Comparison of ENCODE assay signal across 9 mouse cellular contexts in the genomic region with DNA sequence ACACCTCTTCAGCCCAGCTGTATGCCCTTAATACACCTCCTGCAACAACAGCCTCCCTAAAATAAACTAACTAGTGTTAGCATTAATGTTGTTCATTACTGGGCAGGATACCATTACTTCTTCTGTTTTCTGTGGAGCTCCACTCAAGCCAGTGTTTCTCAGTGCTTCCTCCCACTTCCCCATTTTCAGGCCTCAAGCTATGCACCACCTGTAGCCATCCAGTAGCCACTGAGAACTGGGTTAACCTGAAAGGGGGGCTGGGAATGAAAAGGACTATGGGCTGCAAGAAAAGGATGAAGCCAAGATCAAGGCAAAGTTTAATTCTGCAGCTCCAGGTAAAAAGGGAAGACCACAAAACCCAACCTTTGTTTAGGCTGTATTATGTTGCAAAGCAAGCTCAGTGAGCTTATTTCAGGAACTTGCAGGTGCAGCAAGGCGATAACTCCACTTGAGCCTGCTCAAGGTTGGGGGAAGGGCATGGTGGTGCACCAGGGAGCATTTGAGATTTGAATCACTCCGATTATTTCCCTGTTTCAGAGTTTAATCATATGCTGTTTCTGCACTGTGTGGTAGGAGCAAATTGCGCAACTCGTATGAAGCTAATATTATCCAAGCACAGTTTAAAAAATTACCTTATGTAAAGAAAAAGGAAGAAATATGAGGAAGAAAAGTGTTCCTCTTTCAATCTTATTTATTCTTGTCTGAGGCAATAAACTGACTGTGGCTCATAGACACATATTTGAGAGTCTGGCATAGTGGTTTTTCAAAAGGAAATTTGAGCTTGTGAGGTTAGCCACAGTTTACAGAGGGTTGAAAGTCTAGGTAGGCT. TPM values are rescaled to one million over a fixed set of nuclear protein-coding genes. Genes with fewer than 3 reads are reported as not detected.
DNase-seq lines count a peak whose midpoint lies in the region; ATAC-seq and TF ChIP-seq lines count a peak whose summit lies in the region.
"Had no signal": no experiment of that assay in that cellular context is flagged by ENCODE, and none has a peak within 500 bp of the region (broad histone marks: within the 10 kb centered on the region; RNA-seq: fewer than 3 reads in every experiment).

No protein-coding gene starts in this region.

- no peaks in the 10 kb centered on the region for H3K27me3 ChIP-seq in thymus, adult 2 months (ENCODE audit: control insufficient read depth, insufficient read depth, low read length)
- H3K27me3 ChIP-seq in kidney, embryonic 14.5 days (ENCODE audit: control insufficient read depth, insufficient read depth, low read length) = no peaks in the 10 kb centered on the region
- H3K27me3 ChIP-seq in forebrain, embryonic 14.5 days (replicated peaks; ENCODE audit: control insufficient read depth, insufficient read depth, low read length) = no peaks in the 10 kb centered on the region
- H3K27me3 ChIP-seq: hindbrain, embryonic 13.5 days had no signal

- TF ChIP-seq POLR2A in thymus, adult 2 months (IDR thresholded peaks at IDR 0.05; ENCODE audit: control insufficient read depth, extremely low read depth, insufficient read depth, low read length, poor library complexity) = no peak

- no peaks in the 10 kb centered on the region for H3K36me3 ChIP-seq in thymus, adult 2 months (ENCODE audit: control insufficient read depth, insufficient read depth, low read length)
- H3K36me3 ChIP-seq in kidney, embryonic 14.5 days (ENCODE audit: control insufficient read depth, insufficient read depth, low read length) = no peaks in the 10 kb centered on the region
- no peaks in the 10 kb centered on the region for H3K36me3 ChIP-seq in forebrain, embryonic 14.5 days (ENCODE audit: control insufficient read depth, insufficient read depth, low read length)
- H3K36me3 ChIP-seq: hindbrain, embryonic 13.5 days had no signal

- no peak overlapping the region for H3K4me3 ChIP-seq in thymus, adult 2 months (ENCODE audit: control insufficient read depth, insufficient read depth, low read length)
- H3K4me3 ChIP-seq in kidney, embryonic 14.5 days (ENCODE audit: low read length) = no peak overlapping the region
- no peak overlapping the region for H3K4me3 ChIP-seq in forebrain, embryonic 14.5 days (ENCODE audit: low read depth, low read length)
- H3K4me3 ChIP-seq: hindbrain, embryonic 13.5 days had no signal

- H3K27ac ChIP-seq in thymus, adult 2 months (ENCODE audit: control insufficient read depth, insufficient read depth, low read length) = peak overlapping the region; percentile 35
- H3K27ac ChIP-seq in kidney, embryonic 14.5 days (ENCODE audit: low read depth, low read length) = peak overlapping the region; percentile 51; the same call in 1 of the 2 replicates
- H3K27ac ChIP-seq in forebrain, embryonic 14.5 days (ENCODE audit: low read depth, low read length) = no peak overlapping the region
- H3K27ac ChIP-seq: hindbrain, embryonic 13.5 days had no signal

- H3K9me3 ChIP-seq in kidney, embryonic 14.5 days (ENCODE audit: control insufficient read depth, low read length) = peaks cover 7% of the 10 kb centered on the region; the same call in 1 of the 2 replicates
- H3K9me3 ChIP-seq in forebrain, embryonic 14.5 days (replicated peaks; ENCODE audit: control insufficient read depth, low read length) = 0 out of 2 replicates have a peak, but pooled peaks cover 4% of the 10 kb centered on the region

- TF ChIP-seq CTCF in thymus, adult 2 months (IDR thresholded peaks at IDR 0.05; ENCODE audit: borderline replicate concordance, control insufficient read depth, extremely low read depth, insufficient read depth, low read length, poor library complexity) = no peak

- peak; percentile 15 for DNase-seq in thymus, adult 2 months
- DNase-seq in thymus, adult 18-20 months = no peak
- peak; percentile 9 for DNase-seq in lung, postnatal 14 days
- DNase-seq in thymus, postnatal 14 days = peak; percentile 32
- no peak for DNase-seq in adrenal gland, postnatal 36 days
- DNase-seq in forebrain, embryonic 14.5 days (ENCODE audit: low spot score) = no peak

- no peak overlapping the region for H3K9ac ChIP-seq in kidney, embryonic 14.5 days (ENCODE audit: low read depth, low read length)
- H3K9ac ChIP-seq in forebrain, embryonic 14.5 days (ENCODE audit: low read length) = no peak overlapping the region
- H3K9ac ChIP-seq: hindbrain, embryonic 13.5 days had no signal

- H3K4me1 ChIP-seq in thymus, adult 2 months (replicated peaks; ENCODE audit: control insufficient read depth, insufficient read depth, low read length) = peaks cover 8% of the 10 kb centered on the region
- no peaks in the 10 kb centered on the region for H3K4me1 ChIP-seq in kidney, embryonic 14.5 days (ENCODE audit: control insufficient read depth, insufficient read depth, low read length)
- H3K4me1 ChIP-seq in forebrain, embryonic 14.5 days (ENCODE audit: control insufficient read depth, insufficient read depth, low read length) = no peaks in the 10 kb centered on the region
- H3K4me1 ChIP-seq: hindbrain, embryonic 13.5 days had no signal

- ATAC-seq in kidney, embryonic 14.5 days (ENCODE audit: low FRiP score, low TSS enrichment) = no peak
- ATAC-seq in activated CD4-positive, CD25-positive, alpha-beta regulatory T cell, adult 4 months = no peak
- ATAC-seq in forebrain, embryonic 14.5 days = no peak

- no peak overlapping the region for H3K4me2 ChIP-seq in kidney, embryonic 14.5 days (replicated peaks; ENCODE audit: low read depth, low read length)
- H3K4me2 ChIP-seq in forebrain, embryonic 14.5 days (ENCODE audit: low read length) = no peak overlapping the region
- H3K4me2 ChIP-seq: hindbrain, embryonic 13.5 days had no signal

- 2% methylated on average over 4 of the region's 4 CpGs for WGBS in thymus, adult 2 months
- 59% methylated on average over 4 of the region's 4 CpGs for WGBS in kidney, embryonic 14.5 days
- 72% methylated on average over 4 of the region's 4 CpGs for WGBS in forebrain, embryonic 14.5 days

RNA-seq across cellular contexts. Expression of a gene that starts 7.2 kb away (rescaled TPM):
- polyA plus RNA-seq in thymus, adult 2 months (2012; rRNA removed) = 2.8 and 3.6 TPM in 2 replicates
- polyA plus RNA-seq in kidney, embryonic 14.5 days (2014; fragmentation: Nextera tagmentation; extraction: Ambion mirVana) = 0.50 and 0.85 TPM in 2 replicates
- polyA plus RNA-seq in activated CD4-positive, CD25-positive, alpha-beta regulatory T cell, adult 4 months (2017; shearing (Covaris generic)) = under 1 TPM; 0.44 to 0.61 TPM
- total RNA-seq in adrenal gland, postnatal 36 days (2021) = 1 to 10 TPM in 1 of 2 experiments, under 1 TPM in 1; 0.93 to 1.4 TPM
- polyA plus RNA-seq in forebrain, embryonic 14.5 days (2014; fragmentation: Nextera tagmentation; extraction: Ambion mirVana) = 0.18 and 0.27 TPM in 2 replicates

RNA-seq across cellular contexts. Expression of a gene that starts 18.1 kb away (rescaled TPM):
- 0.10 and 0.15 TPM in 2 replicates for polyA plus RNA-seq in thymus, adult 2 months (2012; rRNA removed)
- polyA plus RNA-seq in kidney, embryonic 14.5 days (2014; fragmentation: Nextera tagmentation; extraction: Ambion mirVana) = not detected in 2 replicates
- not detected for polyA plus RNA-seq in activated CD4-positive, CD25-positive, alpha-beta regulatory T cell, adult 4 months (2017; shearing (Covaris generic))
- not detected for total RNA-seq in adrenal gland, postnatal 36 days (2021)
- not detected in 2 replicates for polyA plus RNA-seq in forebrain, embryonic 14.5 days (2014; fragmentation: Nextera tagmentation; extraction: Ambion mirVana)
- polyA plus RNA-seq: hindbrain, embryonic 13.5 days had no signal

RNA-seq across cellular contexts. Expression of a gene that starts 35.9 kb away (rescaled TPM):
- polyA plus RNA-seq in thymus, adult 2 months (2012; rRNA removed) = not detected in 2 replicates
- not detected in 2 replicates for polyA plus RNA-seq in kidney, embryonic 14.5 days (2014; fragmentation: Nextera tagmentation; extraction: Ambion mirVana)
- polyA plus RNA-seq in activated CD4-positive, CD25-positive, alpha-beta regulatory T cell, adult 4 months (2017; shearing (Covaris generic)) = not detected
- not detected for total RNA-seq in adrenal gland, postnatal 36 days (2021)
- polyA plus RNA-seq in forebrain, embryonic 14.5 days (2014; fragmentation: Nextera tagmentation; extraction: Ambion mirVana) = not detected in 2 replicates

RNA-seq across cellular contexts. Expression of a gene that starts 47.4 kb away (rescaled TPM):
- 1.3 and 1.4 TPM in 2 replicates for polyA plus RNA-seq in thymus, adult 2 months (2012; rRNA removed)
- 2.5 and 4.7 TPM in 2 replicates for polyA plus RNA-seq in kidney, embryonic 14.5 days (2014; fragmentation: Nextera tagmentation; extraction: Ambion mirVana)
- polyA plus RNA-seq in activated CD4-positive, CD25-positive, alpha-beta regulatory T cell, adult 4 months (2017; shearing (Covaris generic)) = under 1 TPM in 1 of 2 experiments, not detected in 1; 0.71 TPM
- total RNA-seq in adrenal gland, postnatal 36 days (2021) = 1 to 10 TPM in 1 of 2 experiments, under 1 TPM in 1; 0.56 to 1.2 TPM
- polyA plus RNA-seq in forebrain, embryonic 14.5 days (2014; fragmentation: Nextera tagmentation; extraction: Ambion mirVana) = 1.6 and 2.0 TPM in 2 replicates

RNA-seq across cellular contexts. Expression of a gene that starts 58.9 kb away (rescaled TPM):
- polyA plus RNA-seq in thymus, adult 2 months (2012; rRNA removed) = 2.3 and 4.6 TPM in 2 replicates
- 0.41 and 0.45 TPM in 2 replicates for polyA plus RNA-seq in kidney, embryonic 14.5 days (2014; fragmentation: Nextera tagmentation; extraction: Ambion mirVana)
- not detected for polyA plus RNA-seq in activated CD4-positive, CD25-positive, alpha-beta regulatory T cell, adult 4 months (2017; shearing (Covaris generic))
- total RNA-seq in adrenal gland, postnatal 36 days (2021) = under 1 TPM; 0.13 to 0.17 TPM
- 0.10 and 0.19 TPM in 2 replicates for polyA plus RNA-seq in forebrain, embryonic 14.5 days (2014; fragmentation: Nextera tagmentation; extraction: Ambion mirVana)

Comparison
In these comparisons a context has a peak if more than half of its experiments do, and no peak if none do; other contexts are left out.
1. DNase-seq: peak in thymus, adult 2 months (single experiment), lung, postnatal 14 days (single experiment) and thymus, postnatal 14 days (single experiment); none in thymus, adult 18-20 months (0 of 2), adrenal gland, postnatal 36 days (0 of 2) and forebrain, embryonic 14.5 days (single experiment).